Comparison of ENCODE assay signal across 9 mouse cellular contexts in the genomic region with DNA sequence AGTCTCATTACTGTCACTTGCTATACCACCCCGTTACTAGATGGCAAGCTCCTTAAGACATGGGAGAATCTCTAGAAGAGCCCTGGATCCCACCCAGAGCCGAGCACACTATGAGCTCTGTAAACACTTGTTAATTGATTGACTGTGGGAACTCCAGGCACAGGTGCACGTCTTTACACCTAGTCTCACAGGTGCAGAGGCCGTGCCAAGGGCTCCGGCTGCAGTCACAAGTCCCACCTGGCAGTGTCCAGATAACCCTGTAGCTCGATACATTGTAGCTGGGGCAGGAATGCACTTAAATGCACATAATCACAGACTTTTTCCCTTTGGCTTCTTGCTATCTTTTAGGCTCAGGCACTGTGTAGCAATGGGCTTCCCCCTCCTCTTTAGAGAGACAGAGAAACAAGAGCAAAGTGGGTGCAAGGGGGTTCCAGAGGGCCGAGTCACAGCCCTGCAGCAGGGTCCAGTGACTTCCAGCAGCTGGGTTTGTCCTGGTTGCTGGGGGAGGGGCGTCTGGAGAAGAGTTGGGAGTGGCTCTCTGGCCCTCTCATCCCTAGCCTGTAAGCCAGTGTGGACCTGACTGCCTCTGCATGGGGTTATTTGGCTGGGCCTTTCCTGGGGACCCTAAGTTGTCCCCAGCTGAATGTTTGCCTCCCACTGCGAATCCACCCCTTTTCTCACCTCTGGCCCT. TPM values are rescaled to one million over a fixed set of nuclear protein-coding genes. Genes with fewer than 3 reads are reported as not detected.
A peak's percentile ranks its signal among the peaks of the same experiment; 100 is the strongest.
DNase-seq lines count a peak whose midpoint lies in the region; ATAC-seq and TF ChIP-seq lines count a peak whose summit lies in the region.
"Had no signal": no experiment of that assay in that cellular context is flagged by ENCODE, and none has a peak within 500 bp of the region (broad histone marks: within the 10 kb centered on the region; RNA-seq: fewer than 3 reads in every experiment).

No protein-coding gene starts in this region.

- H3K27ac ChIP-seq in embryonic fibroblast, embryonic 13.5 days (ENCODE audit: insufficient read depth, low read length), result peak overlapping the region; percentile 16; the same call in 1 of the 2 replicates
- H3K27ac ChIP-seq in midbrain, embryonic 12.5 days (replicated peaks), result peak overlapping the region; percentile 99

- H3K9me3 ChIP-seq in midbrain, embryonic 12.5 days, result no peaks in the 10 kb centered on the region

- no peak overlapping the region for H3K4me3 ChIP-seq in embryonic fibroblast, embryonic 13.5 days (ENCODE audit: insufficient read depth, low read length)
- peak overlapping the region; percentile 83 for H3K4me3 ChIP-seq in midbrain, embryonic 12.5 days

- H3K27me3 ChIP-seq in midbrain, embryonic 12.5 days, result no peaks in the 10 kb centered on the region

- peak overlapping the region; percentile 94 for H3K9ac ChIP-seq in midbrain, embryonic 12.5 days (replicated peaks)

- peaks cover 17% of the 10 kb centered on the region for H3K4me1 ChIP-seq in embryonic fibroblast, embryonic 13.5 days (ENCODE audit: control insufficient read depth, insufficient read depth, low read length)
- peaks cover 90% of the 10 kb centered on the region for H3K4me1 ChIP-seq in midbrain, embryonic 12.5 days

- peak overlapping the region; percentile 74 for H3K4me2 ChIP-seq in midbrain, embryonic 12.5 days (replicated peaks)

- WGBS in midbrain, embryonic 12.5 days, result 2% methylated on average over 9 of the region's 9 CpGs

- no peak for TF ChIP-seq POLR2A in embryonic fibroblast, embryonic 13.5 days (IDR thresholded peaks at IDR 0.05; ENCODE audit: low read depth, low read length)

- no peak for ATAC-seq in midbrain, embryonic 12.5 days (ENCODE audit: low FRiP score, low read depth)

- H3K36me3 ChIP-seq in midbrain, embryonic 12.5 days, result no peaks in the 10 kb centered on the region

- peak; percentile 40 for DNase-seq in right cerebral cortex, adult 18-20 months
- DNase-seq in right cerebral cortex, postnatal 4 days, result no peak
- peak; percentile 75 to 80 for DNase-seq in heart, postnatal 14 days
- DNase-seq in kidney, postnatal 25 days, result peak; percentile 80 to 89
- DNase-seq in frontal cortex, postnatal 25 days (ENCODE audit: low spot score in 2 of 2), result no peak
- no peak for DNase-seq in spleen, postnatal 36 days (ENCODE audit: low spot score in 2 of 2)

- intact Hi-C loops in heart, postnatal 14 days (cut with DNase I), result loop anchor here (2.0 kb wide), 2 partner anchors 27 to 43 kb away; no protein-coding TSS in a partner anchor

- no peak for TF ChIP-seq CTCF in embryonic fibroblast, embryonic 13.5 days (IDR thresholded peaks at IDR 0.05; ENCODE audit: borderline replicate concordance, insufficient read depth, low read length)

RNA-seq across cellular contexts. Expression of a gene that starts 3.4 kb away (rescaled TPM):
- polyA plus RNA-seq in embryonic fibroblast, embryonic 13.5 days (2011; ENCODE audit: insufficient read length, low read depth, missing spikeins), result 66.0 and 83.9 TPM in 2 replicates
- 100 to 1,000 TPM; 123 to 130 TPM for total RNA-seq in heart, postnatal 14 days (2021)
- polyA plus RNA-seq in midbrain, embryonic 12.5 days (2016; fragmentation: Nextera tagmentation; extraction: Ambion mirVana), result 45.3 and 47.6 TPM in 2 replicates

RNA-seq across cellular contexts. Expression of a gene that starts 14.6 kb away (rescaled TPM):
- 50.1 and 58.1 TPM in 2 replicates for polyA plus RNA-seq in embryonic fibroblast, embryonic 13.5 days (2011; ENCODE audit: insufficient read length, low read depth, missing spikeins)
- total RNA-seq in heart, postnatal 14 days (2021), result 10 to 100 TPM; 49.5 to 49.8 TPM
- 96.5 and 97.7 TPM in 2 replicates for polyA plus RNA-seq in midbrain, embryonic 12.5 days (2016; fragmentation: Nextera tagmentation; extraction: Ambion mirVana)

RNA-seq across cellular contexts. Expression of a gene that starts 31.3 kb away (rescaled TPM):
- polyA plus RNA-seq in embryonic fibroblast, embryonic 13.5 days (2011; ENCODE audit: insufficient read length, low read depth, missing spikeins), result 18.7 and 23.7 TPM in 2 replicates
- total RNA-seq in heart, postnatal 14 days (2021), result 10 to 100 TPM; 20.7 to 31.5 TPM
- 1.2 and 1.5 TPM in 2 replicates for polyA plus RNA-seq in midbrain, embryonic 12.5 days (2016; fragmentation: Nextera tagmentation; extraction: Ambion mirVana)

RNA-seq across cellular contexts. Expression of a gene that starts 42.7 kb away (rescaled TPM):
- 0.35 TPM in 1 of 2 replicates, not detected in the other for polyA plus RNA-seq in embryonic fibroblast, embryonic 13.5 days (2011; ENCODE audit: insufficient read length, low read depth, missing spikeins)
- not detected for total RNA-seq in heart, postnatal 14 days (2021)
- not detected in 2 replicates for polyA plus RNA-seq in midbrain, embryonic 12.5 days (2016; fragmentation: Nextera tagmentation; extraction: Ambion mirVana)
- total RNA-seq: left cerebral cortex, postnatal 10 days had no signal

RNA-seq across cellular contexts. Expression of a gene that starts 51.5 kb away (rescaled TPM):
- 77.7 and 83.8 TPM in 2 replicates for polyA plus RNA-seq in embryonic fibroblast, embryonic 13.5 days (2011; ENCODE audit: insufficient read length, low read depth, missing spikeins)
- 10 to 100 TPM; 71.2 to 71.8 TPM for total RNA-seq in heart, postnatal 14 days (2021)
- 38.6 and 42.4 TPM in 2 replicates for polyA plus RNA-seq in midbrain, embryonic 12.5 days (2016; fragmentation: Nextera tagmentation; extraction: Ambion mirVana)

Comparison
In these comparisons a context has a peak if more than half of its experiments do, and no peak if none do; other contexts are left out.
1. DNase-seq: peak in right cerebral cortex, adult 18-20 months (single experiment), heart, postnatal 14 days (2 of 2) and kidney, postnatal 25 days (2 of 2); none in right cerebral cortex, postnatal 4 days (single experiment), frontal cortex, postnatal 25 days (0 of 2) and spleen, postnatal 36 days (0 of 2).